Mouse (Mus musculus) spleen, adult 2 months (tissue): ENCODE measurements at regions not wholly inside any gene's neighbourhood (a gene's known extent, or its start where the extent isn't known, plus 50 kb on each side); places are given as distances from the start of the nearest gene placed in this dataset.

Experiments used
- CTCF ChIP-seq: fragments of 200-500 bp; IDR thresholded peaks from 2 replicates; pipeline ENCODE4 v1.5.1; 2011; ENCODE audit warnings: mild to moderate bottlenecking, inconsistent platforms; ENCODE audit not compliant: insufficient read depth, insufficient read length, insufficient replicate concordance; ENCODE audit errors: extremely low read depth
- POLR2A ChIP-seq: fragments of 200-500 bp; IDR thresholded peaks from 2 replicates; pipeline ENCODE4 v1.6.1; 2011; ENCODE audit warnings: low read depth, low read length, inconsistent platforms

GRCm38 (mm10) chr8:126661511-126662142 is 67.8 kb upstream of the Irf2bp2 start:
- TF ChIP-seq CTCF: no peak
- no peak for TF ChIP-seq POLR2A
